Mouse (Mus musculus): ENCODE measurements around the gene Gm21190.

GRCm38 (mm10) chr5:15507309-15507619 is 21.8 kb downstream of the Gm21190 start:
- TF ChIP-seq CTCF (IDR thresholded peaks at IDR 0.05; ENCODE audit: borderline replicate concordance, control insufficient read depth, extremely low read depth, insufficient read depth, low read length, poor library complexity) (no peak), POLR2A (IDR thresholded peaks at IDR 0.05; ENCODE audit: control insufficient read depth, extremely low read depth, insufficient read depth, low read length, poor library complexity) (no peak)

Data from thymus, adult 2 months (tissue).